Mouse (Mus musculus) E14TG2a.4 (cell line): ENCODE measurements at regions not wholly inside any gene's neighbourhood (a gene's known extent, or its start where the extent isn't known, plus 50 kb on each side); places are given as distances from the start of the nearest gene placed in this dataset.

Source experiments
- CTCF ChIP-seq: conservative IDR thresholded peaks from 2 replicates; pipeline ENCODE4 v1.5.1; 2014; ENCODE audit warnings: low read length
- NANOG ChIP-seq: IDR thresholded peaks from 2 replicates; pipeline ENCODE4 v1.6.1; 2014; ENCODE audit warnings: borderline replicate concordance, low read length, mixed read lengths
- POU5F1 ChIP-seq: IDR thresholded peaks from 2 replicates; pipeline ENCODE4 v1.6.1; 2014; ENCODE audit warnings: low read length, borderline replicate concordance

DNA sequence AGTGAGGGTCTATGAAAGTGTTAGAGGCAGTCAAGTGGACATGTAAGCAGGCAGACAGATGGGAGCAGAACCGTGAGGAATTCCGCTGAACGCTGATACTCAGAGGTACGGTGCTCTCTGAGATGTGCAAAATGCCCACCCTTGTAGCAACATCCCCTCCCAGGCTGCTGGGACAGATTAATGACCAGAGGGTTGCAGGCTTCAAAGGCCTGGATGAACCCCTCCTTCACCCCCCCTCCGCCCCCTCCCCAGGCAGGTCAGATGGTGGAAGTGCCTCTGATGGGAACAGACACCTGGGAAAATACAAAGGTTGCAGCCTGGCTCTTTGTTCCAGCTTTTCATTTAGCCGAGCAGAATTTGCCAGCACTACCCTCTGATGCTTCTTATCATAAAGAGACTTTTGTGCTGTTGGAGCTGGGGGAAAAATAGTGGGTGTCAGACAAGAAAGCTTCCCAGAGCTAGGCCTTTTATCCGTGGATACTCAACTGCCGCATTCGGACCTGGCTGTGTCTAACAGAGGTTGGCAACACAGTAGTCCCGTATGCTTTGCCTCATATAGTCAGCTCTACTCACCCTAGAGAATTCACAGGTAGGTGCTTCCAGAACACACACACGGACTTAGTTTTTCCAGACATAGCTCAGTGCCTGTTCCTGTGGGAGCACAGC lies 111.2 kb upstream of the Ranbp3l start:
- no peak for TF ChIP-seq CTCF
- TF ChIP-seq NANOG: no peak
- TF ChIP-seq POU5F1: no peak
